Mouse (Mus musculus): ENCODE results near the gene Kif26b. TPM values are rescaled to one million over a fixed set of nuclear protein-coding genes. Genes with fewer than 3 reads are reported as not detected.

Gene Kif26b
- total RNA-seq, 2 experiments from 2014 or later: 21.2 to 22.7 TPM

GRCm38 (mm10) chr1:178722793-178723192 is 193.9 kb downstream of the Kif26b start:
- no peak for DNase-seq

GRCm38 (mm10) chr1:178725536-178725935 is 196.6 kb downstream of the Kif26b start:
- no peak for DNase-seq

- no peak for DNase-seq
Measured at GRCm38 (mm10) chr1:178728256-178728655, 199.3 kb downstream of the Kif26b start.

- DNase-seq: no peak
Measured at GRCm38 (mm10) chr1:178730271-178730670, 201.3 kb downstream of the Kif26b start.

GRCm38 (mm10) chr1:178733035-178733434 is 204.1 kb downstream of the Kif26b start:
- no peak for DNase-seq

- no peak for DNase-seq
Measured at GRCm38 (mm10) chr1:178734576-178734975, 205.7 kb downstream of the Kif26b start.

GRCm38 (mm10) chr1:178736931-178737330 is 208.0 kb downstream of the Kif26b start:
- DNase-seq: no peak

GRCm38 (mm10) chr1:178743820-178744219 is 214.9 kb downstream of the Kif26b start:
- DNase-seq: no peak

- DNase-seq: no peak
Measured at GRCm38 (mm10) chr1:178744526-178744925, 215.6 kb downstream of the Kif26b start.

GRCm38 (mm10) chr1:178744961-178745360 is 216.0 kb downstream of the Kif26b start:
- DNase-seq: no peak

- no peak for DNase-seq
Measured at GRCm38 (mm10) chr1:178745471-178745870, 216.5 kb downstream of the Kif26b start.

- DNase-seq: no peak
Measured at GRCm38 (mm10) chr1:178747279-178748221, 218.6 kb downstream of the Kif26b start.

- no peak for DNase-seq
Measured at GRCm38 (mm10) chr1:178748222-178748600, 219.3 kb downstream of the Kif26b start.

GRCm38 (mm10) chr1:178748617-178749016 is 219.7 kb downstream of the Kif26b start:
- DNase-seq: no peak

- DNase-seq: no peak
Measured at GRCm38 (mm10) chr1:178749786-178750185, 220.9 kb downstream of the Kif26b start.

- DNase-seq: no peak
Measured at GRCm38 (mm10) chr1:178758441-178758840, 229.5 kb downstream of the Kif26b start.

GRCm38 (mm10) chr1:178762125-178762741 is 233.3 kb downstream of the Kif26b start:
- DNase-seq: no peak

- DNase-seq: no peak
Measured at GRCm38 (mm10) chr1:178764914-178765313, 236.0 kb downstream of the Kif26b start.

GRCm38 (mm10) chr1:178765650-178766049 is 236.7 kb downstream of the Kif26b start:
- no peak for DNase-seq

GRCm38 (mm10) chr1:178768976-178769375 is 240.1 kb downstream of the Kif26b start:
- DNase-seq: no peak

GRCm38 (mm10) chr1:178769988-178770387 is 241.1 kb downstream of the Kif26b start:
- no peak for DNase-seq

GRCm38 (mm10) chr1:178770626-178771362 is 241.9 kb downstream of the Kif26b start:
- no peak for DNase-seq

GRCm38 (mm10) chr1:178779742-178780141 is 250.8 kb downstream of the Kif26b start:
- no peak for DNase-seq
